Mouse (Mus musculus) myocyte (in vitro differentiated cells): Measurements from ENCODE around the gene Grik4. TPM values are rescaled to one million over a fixed set of nuclear protein-coding genes. Genes with fewer than 3 reads are reported as not detected.

Experiments used
- H3K27me3 ChIP-seq: one replicate; pipeline ENCODE4 v1.6.1; 2011; ENCODE audit not compliant: control insufficient read depth, insufficient read depth, insufficient read length
- H3K36me3 ChIP-seq: one replicate; pipeline ENCODE4 v1.6.1; 2011; ENCODE audit not compliant: control insufficient read depth, insufficient read depth
- H3K4me2 ChIP-seq: one replicate; pipeline ENCODE4 v1.6.1; 2011; ENCODE audit warnings: low read depth, control low read depth
- H3K4me3 ChIP-seq: one replicate; pipeline ENCODE4 v1.5.1; 2011; ENCODE audit warnings: mild to moderate bottlenecking, control low read depth, moderate library complexity
- H3K79me2 ChIP-seq: one replicate; pipeline ENCODE4 v1.6.1; 2011; ENCODE audit not compliant: control insufficient read depth, insufficient read depth
- H3ac ChIP-seq: one replicate; pipeline ENCODE4 v1.6.1; 2011; ENCODE audit not compliant: control insufficient read depth, insufficient read length
- CEBPB ChIP-seq: IDR thresholded peaks from 2 replicates; pipeline ENCODE4 v1.6.1; 2011; ENCODE audit warnings: mild to moderate bottlenecking, moderate library complexity; ENCODE audit not compliant: poor library complexity, insufficient read depth, severe bottlenecking
- E2F4 ChIP-seq: IDR thresholded peaks from one replicate; pipeline ENCODE4 v1.6.1; 2011; ENCODE audit warnings: mild to moderate bottlenecking, control low read depth, moderate library complexity; ENCODE audit not compliant: insufficient read depth
- MAX ChIP-seq: IDR thresholded peaks from one replicate; pipeline ENCODE4 v1.6.1; 2011; ENCODE audit warnings: low read depth, mild to moderate bottlenecking, control low read depth
- MYOD1 ChIP-seq, 3 experiments: IDR thresholded peaks; one replicate each; pipeline ENCODE4 v1.6.1; 2011; ENCODE audit warnings: control low read depth in 2 of 3, low read depth in 2 of 3, mild to moderate bottlenecking in 2 of 3, moderate library complexity in 1 of 3; ENCODE audit not compliant: insufficient read length in 2 of 3, control insufficient read depth in 1 of 3
- MYOG ChIP-seq, 3 experiments: IDR thresholded peaks; one replicate each; pipeline ENCODE4 v1.6.1; 2011; ENCODE audit warnings: control low read depth in 2 of 3, low read depth in 2 of 3, mild to moderate bottlenecking in 2 of 3; ENCODE audit not compliant: insufficient read length in 2 of 3, control insufficient read depth in 1 of 3, insufficient read depth in 1 of 3
- POLR2A ChIP-seq: IDR thresholded peaks from one replicate; pipeline ENCODE4 v1.6.1; 2011; ENCODE audit warnings: low read depth, mild to moderate bottlenecking, control low read depth, moderate library complexity; ENCODE audit not compliant: insufficient read length
- POLR2AphosphoS2 ChIP-seq: IDR thresholded peaks from one replicate; pipeline ENCODE4 v1.6.1; 2011; ENCODE audit warnings: low read depth, control low read depth; ENCODE audit not compliant: insufficient read length
- REST ChIP-seq: IDR thresholded peaks from one replicate; pipeline ENCODE4 v1.6.1; 2011; ENCODE audit warnings: mild to moderate bottlenecking, control low read depth, moderate library complexity; ENCODE audit not compliant: insufficient read depth, insufficient read length
- SRF ChIP-seq: IDR thresholded peaks from one replicate; pipeline ENCODE4 v1.6.1; 2011; ENCODE audit warnings: low read depth; ENCODE audit not compliant: control insufficient read depth, insufficient read length
- TCF12 ChIP-seq: IDR thresholded peaks from one replicate; pipeline ENCODE4 v1.6.1; 2011; ENCODE audit warnings: mild to moderate bottlenecking, control low read depth; ENCODE audit not compliant: poor library complexity, insufficient read depth, severe bottlenecking
- TCF3 ChIP-seq: IDR thresholded peaks from one replicate; pipeline ENCODE4 v1.6.1; 2011; ENCODE audit warnings: low read depth, control low read depth; ENCODE audit not compliant: insufficient read length
- USF1 ChIP-seq: IDR thresholded peaks from one replicate; pipeline ENCODE4 v1.6.1; 2011; ENCODE audit warnings: low read depth, mild to moderate bottlenecking, control low read depth, moderate library complexity
- polyA plus RNA-seq: library from polyadenylated mRNA; unstranded; fragments of >200 nt; fragmentation: generic; extraction: Trizol; gene quantifications from one replicate; pipeline ENCODE4 v1.2.1, GENCODE M21; 2012; ENCODE audit warnings: missing spikeins

The Grik4 gene
- polyA plus RNA-seq, 1 experiment, result not detected

DNA sequence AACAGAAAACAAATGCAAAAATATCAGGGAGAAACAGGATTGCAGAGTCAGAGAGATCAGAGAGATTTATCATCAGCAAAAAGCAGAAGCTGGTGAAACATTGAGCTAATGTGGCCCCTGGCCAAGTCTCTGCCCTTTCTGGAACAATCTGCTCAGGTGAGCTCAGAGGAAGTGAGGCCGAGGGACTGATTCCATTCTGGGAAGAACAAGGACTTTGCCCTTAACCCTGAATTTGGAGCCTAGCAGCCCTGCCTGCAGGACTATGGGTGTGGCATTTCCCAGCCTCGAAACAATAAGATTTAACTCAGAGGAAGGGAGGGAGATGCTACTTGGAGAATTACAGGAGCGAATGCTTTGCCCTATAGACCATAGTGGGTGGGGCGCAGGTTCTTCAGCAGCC lies 432.0 kb downstream of the Grik4 start:
- Histone ChIP-seq H3K4me3 (no peak overlapping the region), H3K36me3 (no peaks in the 10 kb centered on the region), H3K27me3 (peaks cover 7% of the 10 kb centered on the region), H3K79me2 (no peaks in the 10 kb centered on the region), H3ac (no peak overlapping the region), H3K4me2 (no peak overlapping the region)
- TF ChIP-seq POLR2A (no peak), MYOG (IDR thresholded peaks at IDR 0.05; ENCODE audit: control insufficient read depth in 1 of 3, insufficient read depth in 1 of 3, insufficient read length in 2 of 3, low read depth in 2 of 3) (no peak)

DNA sequence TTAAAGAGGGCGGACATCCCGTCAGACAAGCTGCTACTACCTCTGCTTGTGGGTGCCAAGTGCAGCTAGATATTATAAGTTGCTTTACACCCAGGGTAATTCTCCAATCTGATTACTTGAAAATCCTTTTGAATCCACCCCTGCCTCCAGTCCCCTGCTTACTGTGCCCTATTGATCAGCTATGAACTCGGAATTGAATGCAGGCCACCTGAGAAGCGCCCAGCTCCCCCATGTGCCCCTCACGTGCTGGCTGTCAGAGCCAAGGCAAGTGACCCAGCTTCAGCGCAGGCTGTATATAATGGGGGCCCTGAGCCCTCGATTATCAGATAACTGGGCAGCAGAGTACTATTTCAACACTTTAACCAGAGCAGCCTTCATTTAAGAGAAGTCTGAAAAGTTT lies 436.1 kb downstream of the Grik4 start:
- H3ac ChIP-seq, result no peak overlapping the region
- no peaks in the 10 kb centered on the region for H3K79me2 ChIP-seq
- peaks cover 12% of the 10 kb centered on the region for H3K27me3 ChIP-seq
- no peak overlapping the region for H3K4me2 ChIP-seq
- no peak overlapping the region for H3K4me3 ChIP-seq
- no peaks in the 10 kb centered on the region for H3K36me3 ChIP-seq
- TF ChIP-seq CEBPB, result no peak
- TF ChIP-seq POLR2A, result no peak
- no peak for TF ChIP-seq USF1
- TF ChIP-seq MAX, result no peak
- no peak for TF ChIP-seq TCF3
- TF ChIP-seq MYOG (IDR thresholded peaks at IDR 0.05; ENCODE audit: control insufficient read depth in 1 of 3, insufficient read depth in 1 of 3, insufficient read length in 2 of 3, low read depth in 2 of 3), result no peak
- no peak for TF ChIP-seq REST

DNA sequence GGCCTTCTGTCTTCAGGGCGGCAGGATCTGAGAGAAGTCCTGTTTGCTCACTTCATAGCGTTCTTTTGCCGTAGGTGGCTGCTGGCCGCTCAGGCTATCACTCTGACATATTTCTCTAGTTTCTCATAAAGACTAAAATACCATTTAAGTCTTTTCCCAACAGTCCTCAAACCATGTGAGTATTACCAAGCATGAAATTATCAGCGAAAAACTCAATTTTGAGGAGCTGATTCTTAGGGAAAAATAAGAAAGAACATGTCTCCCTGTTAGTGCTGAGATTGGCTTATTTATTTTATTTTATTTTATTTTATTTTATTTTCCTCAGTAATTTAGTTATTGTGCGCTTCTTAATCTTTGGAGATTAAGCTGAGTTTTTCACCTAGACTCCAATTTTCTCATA lies 436.6 kb downstream of the Grik4 start, which contains the start of gene Tbcel:
Gene Tbcel, minus strand, starts transcription at position 101 of the 400 bp plus-strand sequence.
- no peak within 1 kb of the TSS for H3ac ChIP-seq
- H3K79me2 ChIP-seq, result no peaks in the 10 kb centered on the region
- no peak for TF ChIP-seq REST
- TF ChIP-seq POLR2AphosphoS2, result no peak
- no peak for TF ChIP-seq USF1
- no peak for TF ChIP-seq MYOG (IDR thresholded peaks at IDR 0.05; ENCODE audit: control insufficient read depth in 1 of 3, insufficient read depth in 1 of 3, insufficient read length in 2 of 3, low read depth in 2 of 3)
- TF ChIP-seq E2F4, result no peak
- no peak for TF ChIP-seq SRF
- no peak for TF ChIP-seq TCF12
- TF ChIP-seq TCF3, result no peak
- TF ChIP-seq POLR2A, result no peak
- no peak for TF ChIP-seq MYOD1 (IDR thresholded peaks at IDR 0.05; ENCODE audit: control insufficient read depth in 1 of 3, insufficient read length in 2 of 3, low read depth in 2 of 3)
- TF ChIP-seq CEBPB, result no peak
- TF ChIP-seq MAX, result no peak
- H3K27me3 ChIP-seq, result peaks cover 12% of the 10 kb centered on the region
- H3K36me3 ChIP-seq, result no peaks in the 10 kb centered on the region
- H3K4me2 ChIP-seq, result no peak within 1 kb of the TSS
- H3K4me3 ChIP-seq, result no peak within 1 kb of the TSS

DNA sequence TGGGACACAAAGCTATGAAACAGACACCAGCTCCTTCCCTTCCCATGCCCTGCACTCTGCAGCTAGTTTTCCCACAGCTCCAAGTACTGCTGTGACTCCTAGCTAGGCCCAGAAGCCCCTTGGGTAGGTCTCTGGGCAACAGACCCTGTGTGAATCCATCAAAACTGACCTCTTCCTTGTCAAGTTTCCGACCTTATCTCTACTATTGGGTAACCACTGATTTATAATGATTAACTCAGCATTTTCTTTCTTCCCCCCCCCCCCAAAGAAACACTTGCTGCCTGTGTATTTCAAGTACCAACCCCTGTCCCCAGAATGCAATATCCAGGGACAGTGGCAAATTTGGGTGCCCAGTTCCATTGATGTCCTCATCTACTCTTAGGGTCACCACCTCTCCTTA lies 437.3 kb downstream of the Grik4 start:
- H3K4me3 ChIP-seq, result no peak overlapping the region
- peaks cover 12% of the 10 kb centered on the region for H3K27me3 ChIP-seq
- no peak overlapping the region for H3K4me2 ChIP-seq
- no peak overlapping the region for H3ac ChIP-seq
- no peaks in the 10 kb centered on the region for H3K79me2 ChIP-seq
- no peak for TF ChIP-seq MAX
- no peak for TF ChIP-seq REST
- TF ChIP-seq TCF3, result no peak
- TF ChIP-seq TCF12, result no peak
- TF ChIP-seq MYOD1 (IDR thresholded peaks at IDR 0.05; ENCODE audit: control insufficient read depth in 1 of 3, insufficient read length in 2 of 3, low read depth in 2 of 3), result no peak
- H3K36me3 ChIP-seq, result no peaks in the 10 kb centered on the region

DNA sequence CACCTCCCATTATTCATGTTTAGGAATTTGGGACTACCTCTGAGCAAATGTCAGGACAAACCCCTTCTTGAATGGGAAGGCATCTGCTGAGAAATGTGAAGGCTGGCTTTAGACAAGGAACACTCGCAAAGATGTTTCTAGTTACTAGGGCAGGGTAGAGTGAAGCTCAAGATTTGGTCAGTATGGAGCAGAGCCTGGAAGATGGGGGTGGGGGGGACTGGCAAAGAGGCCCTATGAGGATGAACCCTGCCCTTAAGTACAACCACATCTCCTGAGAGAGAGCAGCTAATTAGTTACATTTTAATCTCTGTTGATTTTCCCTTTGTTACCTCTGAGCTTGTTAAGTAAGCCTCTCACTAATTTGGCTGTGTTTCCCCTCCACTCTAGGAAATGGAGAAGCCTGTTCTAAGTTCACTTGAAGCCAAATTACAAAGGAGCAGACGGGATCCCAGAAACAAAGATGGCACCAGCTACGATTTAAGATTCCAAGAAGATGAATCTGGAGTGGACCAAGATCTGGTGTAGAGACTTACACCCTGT lies 439.3 kb downstream of the Grik4 start:
- TF ChIP-seq POLR2AphosphoS2 (no peak), MYOG (IDR thresholded peaks at IDR 0.05; ENCODE audit: control insufficient read depth in 1 of 3, insufficient read depth in 1 of 3, insufficient read length in 2 of 3, low read depth in 2 of 3) (no peak), POLR2A (no peak), TCF12 (no peak), TCF3 (no peak), SRF (no peak), E2F4 (no peak), MYOD1 (IDR thresholded peaks at IDR 0.05; ENCODE audit: control insufficient read depth in 1 of 3, insufficient read length in 2 of 3, low read depth in 2 of 3) (no peak)
- Histone ChIP-seq H3K4me3 (no peak overlapping the region), H3K36me3 (no peaks in the 10 kb centered on the region), H3K79me2 (no peaks in the 10 kb centered on the region), H3K27me3 (peaks cover 12% of the 10 kb centered on the region), H3ac (no peak overlapping the region), H3K4me2 (no peak overlapping the region)
